Mouse (Mus musculus) left cerebral cortex, postnatal 4 days (tissue): ENCODE measurements around the gene Tomm40. TPM values are rescaled to one million over a fixed set of nuclear protein-coding genes. Genes with fewer than 3 reads are reported as not detected.
A peak's percentile ranks its signal among the peaks of the same experiment; 100 is the strongest.

Experiments
- DNase-seq: peaks from one replicate; pipeline ENCODE4 v3.0.0-alpha.2; 2022
- intact Hi-C: fragments of 180-260 bp; cut with DNase I; formaldehyde crosslinking; loops from one replicate; pipeline ENCODE4 v1.15.1; 2025
- total RNA-seq, 2 experiments: library from RNA; stranded (reverse); gene quantifications; 2 replicates each; pipeline ENCODE4 v1.2.3; 2021

Tomm40 gene
- total RNA-seq, 2 experiments from 2014 or later, result 95.8 to 104 TPM

DNA sequence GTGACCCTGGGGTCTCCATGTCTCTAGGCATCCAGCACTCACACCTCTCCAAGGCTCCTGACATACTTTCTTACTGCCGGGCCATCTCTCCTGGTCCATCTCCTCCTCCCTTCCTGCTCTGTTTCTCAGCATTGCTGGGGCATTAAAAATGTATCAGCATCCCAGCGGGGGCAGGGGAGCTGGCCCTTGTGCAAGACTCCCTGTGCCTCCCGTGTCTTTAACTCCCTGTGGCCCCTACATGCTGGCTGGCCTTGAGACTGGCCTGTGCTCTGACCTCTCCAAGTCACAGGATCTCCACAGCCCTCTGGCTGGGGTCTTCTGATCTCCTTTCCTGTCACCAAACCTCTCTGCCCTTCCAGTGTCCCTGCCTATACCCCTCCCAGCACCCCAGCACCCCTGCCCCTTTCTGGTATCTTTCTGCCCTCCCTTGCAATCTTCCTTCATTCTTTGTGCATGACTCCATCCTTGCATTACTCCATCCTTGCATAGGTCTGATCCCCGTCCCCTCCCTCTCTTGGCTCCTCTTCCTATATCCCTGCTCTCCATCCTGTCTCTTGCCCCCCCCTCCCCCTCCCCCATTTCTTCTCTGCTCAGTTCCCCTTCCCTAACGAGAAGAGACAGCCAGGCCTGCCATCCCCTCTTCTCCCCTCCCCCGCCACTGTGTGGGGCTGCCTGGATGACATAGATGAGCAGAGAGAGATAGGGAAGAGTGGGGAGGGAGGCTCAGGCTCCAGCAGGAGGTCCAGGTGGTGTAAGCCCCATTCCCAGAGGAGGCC is 31.4 kb upstream of the Tomm40 start:
- intact Hi-C loops, result no loop called here
- peak; percentile 23 for DNase-seq

DNA sequence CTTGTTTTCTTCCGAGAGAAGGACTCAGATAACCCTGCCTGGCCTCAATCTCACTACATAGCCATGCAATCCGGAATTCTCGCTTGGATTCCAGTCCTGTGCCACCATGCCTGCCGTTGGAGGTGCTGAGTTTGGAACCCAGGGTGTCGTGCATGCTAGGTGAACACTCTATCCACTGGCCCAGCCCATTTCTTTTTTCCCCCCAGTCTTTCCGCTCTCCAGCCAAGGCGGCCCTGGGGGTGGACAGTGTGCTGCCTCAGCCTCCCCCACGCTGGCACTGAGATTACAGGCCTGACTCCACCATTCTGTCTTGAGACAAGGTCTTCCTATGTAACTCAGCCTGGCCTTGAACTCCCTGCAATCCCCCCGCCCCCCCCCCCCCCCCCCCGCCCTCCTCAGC is 30.7 kb upstream of the Tomm40 start:
- DNase-seq, result no peak
- intact Hi-C loops, result no loop called here

DNA sequence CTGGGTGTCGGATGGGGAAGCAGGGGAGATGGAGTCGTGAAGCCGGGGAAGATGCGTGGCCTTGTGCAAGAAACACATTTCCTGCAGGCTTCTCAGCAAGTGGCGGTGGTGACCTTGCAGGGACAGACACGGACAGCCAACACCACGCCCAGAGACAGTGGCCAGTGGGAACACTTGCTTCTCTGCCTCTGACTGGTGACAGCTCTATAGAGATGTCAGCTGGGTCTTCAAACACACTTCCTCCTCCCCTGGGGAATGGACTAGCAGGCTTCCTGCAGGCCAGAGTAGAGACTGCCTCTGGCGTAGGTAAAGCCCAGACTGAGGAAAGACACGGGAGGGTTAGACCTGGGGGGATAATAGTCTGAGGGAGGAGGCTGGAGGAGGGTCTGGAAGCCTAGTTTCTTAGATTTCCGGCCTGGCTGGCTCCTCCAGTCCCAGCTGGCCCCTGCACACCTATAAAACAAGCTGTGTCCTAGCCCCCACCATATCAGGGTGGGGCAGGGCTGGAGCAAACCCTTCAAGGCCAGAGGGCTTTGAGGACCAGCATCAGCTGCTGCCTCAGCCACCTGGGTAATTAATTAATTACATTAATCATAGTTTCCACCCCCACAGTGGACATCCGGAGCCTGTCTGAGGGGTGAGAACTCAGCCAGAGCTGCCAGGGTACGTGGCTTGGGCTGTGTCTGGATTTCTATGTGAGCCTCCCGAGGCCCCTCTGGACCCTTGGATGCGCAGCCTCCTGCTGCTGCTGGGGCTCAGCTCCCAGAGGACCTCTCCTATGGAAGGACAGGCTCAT is 29.6 kb upstream of the Tomm40 start:
- intact Hi-C loops, result no loop called here
- no peak for DNase-seq

DNA sequence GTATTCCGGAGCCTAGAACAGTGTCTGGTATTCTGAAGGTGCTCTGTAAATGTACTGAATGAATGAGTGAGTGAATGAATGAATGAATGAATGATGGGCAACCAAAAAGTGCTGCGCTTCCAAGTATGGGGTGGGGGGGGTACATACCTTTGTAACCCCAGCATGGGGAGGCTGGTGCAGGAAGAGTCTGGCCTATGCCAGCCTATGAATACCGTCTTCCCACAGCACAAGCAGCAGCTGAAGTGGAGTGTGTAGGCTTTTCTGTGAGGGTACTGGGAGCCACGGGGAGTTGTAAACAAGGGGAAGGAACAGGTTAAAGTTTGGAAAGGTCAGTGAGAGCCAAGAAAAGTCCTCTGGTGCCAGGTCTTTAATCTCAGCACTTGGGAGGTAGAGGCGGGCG is 28.6 kb upstream of the Tomm40 start:
- no peak for DNase-seq
- intact Hi-C loops, result no loop called here

DNA sequence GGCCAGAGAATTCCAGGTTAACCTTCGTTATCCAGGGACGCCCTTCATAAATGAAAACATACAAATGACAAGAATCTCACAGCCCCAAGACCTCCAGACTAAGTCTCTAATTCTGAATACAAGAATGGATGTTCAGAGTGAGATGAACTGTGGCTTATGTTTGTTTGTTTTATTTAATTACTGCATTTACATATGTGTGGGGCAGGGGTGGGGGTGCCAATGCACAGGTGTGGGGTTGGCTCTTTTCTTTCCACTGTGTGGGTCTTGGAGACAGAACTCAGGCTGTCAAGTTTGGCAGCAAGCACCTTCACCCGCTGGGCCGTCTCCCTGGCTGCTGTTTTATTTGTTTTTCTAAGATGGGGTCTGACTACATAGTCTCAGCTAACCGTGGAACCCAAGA is 27.2 kb upstream of the Tomm40 start:
- no peak for DNase-seq
- intact Hi-C loops, result no loop called here

DNA sequence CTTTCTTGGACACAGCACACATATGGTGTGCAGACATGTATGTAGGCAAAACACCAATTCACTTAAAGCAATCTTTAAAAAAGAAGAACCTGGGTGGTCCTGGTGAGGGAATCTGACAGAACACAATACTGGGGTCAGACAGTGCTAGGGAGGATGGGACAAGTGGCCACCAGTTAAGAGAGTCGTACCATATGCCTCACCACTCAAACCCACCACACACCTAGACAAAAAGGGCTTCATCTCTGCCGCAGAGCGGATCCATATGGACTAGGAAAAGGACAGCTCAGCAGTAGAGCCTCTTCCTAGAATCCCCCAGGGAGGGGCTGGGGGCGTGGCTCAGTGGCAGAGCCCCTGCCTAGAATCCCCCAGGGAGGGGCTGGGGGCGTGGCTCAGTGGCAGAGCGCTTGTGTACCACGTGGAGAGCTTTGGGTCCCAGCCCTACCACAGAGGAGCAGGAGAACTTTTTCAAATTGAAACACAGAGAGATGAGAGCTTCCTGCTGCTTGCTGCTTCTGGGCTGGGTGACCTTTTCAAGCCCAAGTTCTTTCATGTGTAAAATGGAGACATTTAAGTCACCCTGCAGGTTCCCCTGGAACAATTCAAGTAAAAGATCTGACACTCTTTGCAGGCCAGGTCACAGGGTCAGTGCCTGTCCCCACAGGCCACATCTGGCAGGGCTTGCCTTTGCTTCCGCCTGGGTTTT is 26.2 kb upstream of the Tomm40 start:
- intact Hi-C loops, result no loop called here
- DNase-seq, result no peak

DNA sequence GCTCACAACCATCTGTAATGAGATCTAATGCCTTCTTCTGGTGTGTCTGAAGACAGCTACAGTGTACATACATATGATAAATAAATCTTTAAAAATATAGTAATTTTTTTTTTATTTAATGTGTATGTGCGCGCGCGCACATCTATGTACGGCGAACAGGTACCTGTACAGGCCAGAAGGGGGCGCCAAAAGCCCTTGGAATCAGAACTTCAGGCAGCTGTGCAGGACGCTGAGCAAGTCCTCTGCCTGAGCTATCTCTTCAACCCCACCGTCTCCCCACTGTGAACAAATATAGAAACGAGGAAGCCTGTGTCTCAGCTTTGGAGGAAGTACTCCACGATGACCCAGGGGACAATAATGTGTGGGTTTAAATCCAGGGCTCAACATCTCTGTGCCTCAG is 25.0 kb upstream of the Tomm40 start:
- intact Hi-C loops, result no loop called here
- no peak for DNase-seq

DNA sequence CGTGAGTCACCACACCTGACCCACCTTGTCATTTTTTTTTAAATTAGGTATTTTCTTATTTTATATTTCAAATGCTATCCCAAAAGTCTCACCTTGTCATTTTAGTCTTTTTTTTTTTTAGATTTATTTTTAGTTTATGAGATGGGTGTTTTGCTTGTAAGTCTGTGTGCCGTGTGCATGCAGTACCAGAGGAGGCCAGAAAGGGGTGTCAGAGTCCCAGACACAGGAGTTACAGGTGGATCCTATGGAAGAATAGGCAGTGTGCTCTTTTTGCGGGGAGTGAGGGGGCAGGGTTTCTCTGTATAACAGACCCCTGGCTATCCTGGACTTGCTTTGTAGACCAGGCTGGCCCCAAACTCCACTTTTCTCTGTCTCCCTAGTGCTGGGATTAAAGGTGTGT is 23.5 kb upstream of the Tomm40 start:
- intact Hi-C loops, result no loop called here

DNA sequence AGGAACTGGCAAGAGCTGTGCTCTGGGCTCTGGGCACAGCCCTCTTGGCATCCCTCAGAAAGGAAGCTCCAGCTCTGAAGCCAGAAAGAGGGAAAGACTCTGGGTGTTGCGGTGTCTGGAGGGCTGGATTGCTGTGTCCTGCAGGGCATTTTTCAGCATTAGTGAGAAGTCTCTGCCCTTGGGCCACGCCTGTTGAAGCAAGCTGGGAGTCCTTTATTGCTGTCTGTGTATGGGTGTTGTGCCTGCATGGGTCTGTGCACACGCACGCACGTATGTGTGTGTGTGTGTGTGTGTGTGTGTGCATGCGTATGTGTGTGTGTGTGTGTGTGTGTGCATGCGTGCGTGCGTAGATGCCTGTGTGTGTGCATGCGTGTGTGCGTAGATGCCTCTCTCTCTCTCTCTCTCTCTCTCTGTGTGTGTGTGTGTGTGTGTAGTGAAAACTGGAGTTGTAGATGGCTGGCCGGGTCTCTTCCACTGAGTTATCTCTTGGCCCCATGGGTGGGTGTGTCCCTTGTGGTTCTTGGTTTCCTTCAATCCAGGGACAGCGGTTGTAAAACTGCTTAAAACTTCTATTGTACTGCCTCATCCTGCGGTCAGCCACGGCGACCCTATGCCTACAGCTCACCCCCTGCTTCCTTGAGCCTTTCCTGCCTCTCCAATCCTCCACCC is 21.3 kb upstream of the Tomm40 start:
- no peak for DNase-seq
- intact Hi-C loops, result no loop called here

More for the DNA sequence above, 23.5 kb upstream of the Tomm40 start:
- DNase-seq, result no peak

DNA sequence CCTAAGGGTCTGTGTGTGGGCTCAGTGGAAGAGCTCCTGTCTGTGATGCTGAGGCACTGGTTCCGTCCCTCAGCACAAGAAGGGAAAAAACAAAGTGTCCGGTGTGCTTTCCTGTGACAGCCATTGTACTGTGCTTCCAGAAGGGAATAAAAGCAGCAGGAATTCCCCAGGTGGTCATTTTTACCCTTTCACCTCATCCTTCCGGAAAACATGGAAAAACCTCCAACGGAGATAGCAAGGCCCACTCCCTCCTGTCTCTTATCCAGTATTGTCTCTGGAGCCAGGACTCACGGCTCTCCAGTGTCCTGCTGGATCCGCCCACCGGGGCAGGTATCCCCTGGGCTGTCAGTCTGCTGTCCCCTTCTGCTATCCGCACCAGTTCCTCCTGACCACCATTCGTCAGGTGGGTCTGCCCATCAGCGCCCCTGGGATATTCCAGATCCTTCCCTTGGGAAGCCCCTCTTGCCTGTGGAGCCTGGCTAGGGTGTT is 19.0 kb upstream of the Tomm40 start:
- intact Hi-C loops, result no loop called here
- no peak for DNase-seq

DNA sequence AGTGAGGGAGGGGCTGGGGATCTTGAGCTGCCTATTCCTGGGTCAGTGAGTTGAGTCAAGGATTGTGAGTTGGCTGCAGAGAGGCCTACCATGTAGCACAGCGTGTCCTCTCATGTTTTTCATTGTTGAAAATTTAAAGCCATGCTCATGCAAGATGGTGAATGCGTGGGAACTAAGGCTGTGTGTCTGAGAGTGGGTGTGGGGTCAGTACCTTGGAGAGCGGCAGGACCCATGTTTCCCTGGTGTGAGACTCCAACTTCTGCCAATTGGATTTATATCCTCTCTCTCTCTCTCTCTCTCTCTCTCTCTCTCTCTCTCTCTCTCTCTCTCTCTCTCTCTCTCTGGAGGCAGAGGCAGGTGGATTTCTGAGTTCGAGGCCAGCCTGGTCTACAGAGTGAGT is 11.3 kb upstream of the Tomm40 start:
- intact Hi-C loops, result no loop called here
- no peak for DNase-seq

DNA sequence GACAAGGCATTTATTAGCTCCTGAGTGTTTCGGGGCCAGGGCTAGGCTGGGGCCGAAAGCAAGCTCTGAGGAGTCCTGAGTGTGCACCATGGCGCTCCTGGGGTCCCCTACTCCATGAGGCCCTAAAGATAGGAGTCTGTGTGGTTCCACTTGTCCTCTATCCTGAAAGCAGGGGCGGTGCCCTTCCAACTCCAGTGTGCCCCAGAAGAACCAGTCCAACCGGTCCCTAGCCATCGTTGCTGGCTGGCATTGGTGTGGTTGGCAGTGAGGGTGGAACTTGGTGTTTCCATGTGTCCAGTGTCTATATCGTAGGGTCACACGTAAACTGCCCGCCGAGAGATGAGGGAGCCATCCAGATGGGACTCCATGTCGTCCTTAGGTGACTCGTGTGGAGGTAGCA is 8.9 kb upstream of the Tomm40 start:
- no peak for DNase-seq
- intact Hi-C loops, result no loop called here

DNA sequence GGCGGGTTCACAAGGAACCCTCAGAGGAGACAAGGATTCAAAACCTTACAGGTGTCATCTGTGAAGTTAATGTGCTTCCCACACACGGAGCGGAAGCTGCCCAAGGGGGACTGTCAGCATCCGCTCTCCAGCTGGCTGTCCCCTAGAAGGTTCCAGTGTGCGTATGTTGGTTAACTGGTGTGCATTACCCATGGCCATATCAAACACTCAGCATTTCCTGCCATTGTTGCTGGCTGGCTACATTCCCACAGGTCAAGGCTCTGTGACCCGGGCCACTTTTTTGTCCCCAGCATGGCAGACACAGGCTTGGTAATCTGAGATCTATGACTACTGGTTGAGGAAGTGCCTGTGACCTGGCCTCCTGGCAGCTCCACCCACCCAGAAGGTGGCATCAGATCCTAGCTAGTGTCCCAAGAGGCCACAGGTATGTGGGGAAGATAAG is 7.5 kb upstream of the Tomm40 start:
- DNase-seq, result no peak
- intact Hi-C loops, result no loop called here

DNA sequence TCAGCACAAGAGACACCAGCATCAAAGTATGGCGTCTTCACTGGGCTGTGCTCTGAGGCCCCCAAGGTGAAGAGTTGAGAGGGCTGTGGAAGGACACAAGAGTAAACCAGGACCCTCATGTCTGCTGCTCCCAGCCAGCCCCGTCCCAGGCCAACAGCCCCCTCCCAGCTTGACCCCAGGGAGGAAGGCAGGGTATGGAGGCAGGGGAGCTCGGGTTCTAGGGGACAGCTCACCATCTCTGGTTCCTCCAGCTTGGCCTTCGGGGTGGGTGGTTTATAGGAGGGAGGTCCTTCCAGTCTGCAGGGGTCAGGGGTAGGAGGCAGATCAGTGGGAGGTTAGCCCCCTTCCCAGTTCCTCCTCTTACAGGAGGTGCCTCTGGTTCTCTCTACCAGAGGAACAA is 4.0 kb upstream of the Tomm40 start:
- DNase-seq, result no peak
- intact Hi-C loops, result no loop called here

DNA sequence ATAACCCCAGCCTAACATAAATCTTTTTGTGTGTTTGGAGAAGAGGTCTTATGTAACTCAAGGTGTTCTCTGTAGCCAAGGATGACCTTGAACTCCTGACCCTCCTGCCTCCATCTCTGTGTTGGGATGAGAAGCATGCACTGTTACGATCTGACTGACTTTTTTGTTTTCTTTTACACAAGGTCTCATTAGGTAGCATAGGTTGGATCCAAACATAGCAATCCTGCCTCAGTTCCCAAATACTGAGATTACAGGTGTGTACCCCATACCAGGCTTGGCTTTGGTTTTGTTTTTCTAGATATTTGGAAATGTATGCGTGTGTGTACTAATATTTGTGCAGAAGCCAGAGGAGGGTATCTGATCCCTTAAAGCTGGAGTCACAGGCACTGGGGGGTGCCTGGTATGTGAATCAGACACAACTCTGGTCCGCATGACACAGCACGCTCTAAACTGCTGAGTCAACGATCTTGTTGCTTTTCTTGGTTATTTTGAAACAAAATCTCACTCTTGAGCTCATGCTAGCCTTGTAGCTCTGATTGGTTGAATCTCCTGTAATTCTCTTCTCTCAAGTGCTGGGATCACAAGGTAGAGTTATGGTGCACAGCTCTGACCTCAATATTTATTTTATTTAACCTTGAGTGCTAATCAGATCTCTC is 3.2 kb upstream of the Tomm40 start:
- intact Hi-C loops, result no loop called here
- DNase-seq, result no peak

DNA sequence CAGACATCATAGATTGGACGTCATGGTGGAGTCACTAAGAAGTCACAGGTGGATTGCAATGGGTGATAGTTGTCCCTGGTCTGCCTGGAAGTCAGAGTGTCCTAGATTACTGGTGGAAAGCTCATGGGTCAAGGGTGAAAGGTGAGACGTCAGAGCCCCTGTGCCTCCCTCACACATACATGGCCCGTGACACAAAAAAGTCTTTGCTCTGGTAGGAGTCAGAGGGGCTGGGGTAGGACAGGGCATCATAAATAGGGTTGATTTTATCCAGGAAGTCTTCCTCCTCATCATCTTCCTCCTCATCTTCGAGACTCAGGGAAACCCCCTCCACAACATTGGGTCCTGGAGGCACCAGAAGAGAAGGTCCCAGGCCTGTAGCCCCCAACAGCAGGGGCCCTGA is 2.1 kb upstream of the Tomm40 start:
- no peak for DNase-seq
- intact Hi-C loops, result no loop called here

DNA sequence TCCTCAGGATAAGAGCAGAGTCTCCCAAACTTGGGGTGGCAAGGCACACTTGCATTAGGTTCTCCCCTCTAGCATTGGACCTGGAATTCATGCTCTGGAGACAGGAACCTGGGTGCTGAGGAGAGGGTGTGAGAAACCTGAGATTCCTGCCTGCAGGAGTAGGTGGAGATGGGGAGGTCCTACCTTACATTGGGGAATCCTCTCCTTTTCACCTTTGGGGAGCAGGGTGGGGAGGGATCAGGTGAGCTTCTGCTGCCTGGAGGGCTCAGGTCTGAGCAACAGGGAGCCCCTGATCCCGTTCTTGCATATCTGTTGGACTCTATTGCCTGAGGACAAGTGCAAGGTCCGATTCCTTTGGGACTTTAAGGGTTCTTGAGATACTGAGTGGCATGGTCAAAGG is 1.6 kb upstream of the Tomm40 start:
- intact Hi-C loops, result no loop called here
- DNase-seq, result no peak

DNA sequence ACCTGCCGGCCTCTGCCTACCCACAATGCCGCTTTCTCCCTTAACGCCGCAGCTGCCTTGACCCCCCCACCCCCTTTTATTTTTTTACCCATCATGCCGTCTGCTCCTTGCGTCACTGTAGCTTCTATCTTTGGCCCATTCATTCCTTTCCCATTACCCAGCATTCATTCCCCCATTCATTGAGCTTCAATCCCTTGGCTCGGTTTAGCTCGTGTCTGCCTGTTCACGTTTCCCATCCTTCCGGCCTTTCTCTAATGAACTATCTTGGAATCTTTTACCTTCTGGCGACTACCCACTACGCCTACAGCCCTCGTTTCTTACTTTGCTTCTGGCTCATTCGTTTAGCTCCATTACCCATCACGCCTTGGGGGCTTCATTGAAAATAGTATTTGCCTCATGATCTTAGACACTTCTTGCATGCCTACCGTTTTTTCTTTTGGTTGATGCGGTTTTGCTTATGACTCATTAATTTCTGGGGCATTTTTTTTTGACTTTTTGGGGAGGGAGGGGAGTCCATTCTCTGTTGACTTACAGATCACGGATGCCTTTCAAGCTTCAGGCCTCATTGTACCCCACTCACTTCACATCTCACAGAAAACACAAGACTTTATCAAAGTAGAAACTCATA is 931 bp upstream of the Tomm40 start:
- intact Hi-C loops, result no loop called here
- no peak for DNase-seq

DNA sequence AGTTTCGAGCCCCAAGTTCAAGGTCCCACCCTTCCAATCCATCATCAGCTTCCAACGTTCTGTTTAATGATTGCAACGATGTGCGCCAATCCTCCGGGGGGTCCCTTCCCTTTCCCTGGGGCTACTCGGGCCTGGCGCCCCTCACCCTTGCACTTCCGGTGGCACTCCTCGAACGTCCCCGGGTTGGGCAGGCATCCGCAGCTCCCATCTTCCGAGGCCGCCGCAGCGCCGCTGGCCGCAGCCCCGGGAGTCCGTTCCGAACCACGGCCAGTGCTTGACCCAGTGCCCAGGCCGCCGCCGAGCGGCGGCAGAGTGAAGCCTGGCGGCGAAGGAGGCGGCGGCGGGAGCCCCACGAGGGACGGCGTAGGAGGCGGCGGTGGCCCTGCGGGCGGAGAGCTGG is 402 bp downstream of the Tomm40 start:
- DNase-seq, result no peak
- intact Hi-C loops, result no loop called here

DNA sequence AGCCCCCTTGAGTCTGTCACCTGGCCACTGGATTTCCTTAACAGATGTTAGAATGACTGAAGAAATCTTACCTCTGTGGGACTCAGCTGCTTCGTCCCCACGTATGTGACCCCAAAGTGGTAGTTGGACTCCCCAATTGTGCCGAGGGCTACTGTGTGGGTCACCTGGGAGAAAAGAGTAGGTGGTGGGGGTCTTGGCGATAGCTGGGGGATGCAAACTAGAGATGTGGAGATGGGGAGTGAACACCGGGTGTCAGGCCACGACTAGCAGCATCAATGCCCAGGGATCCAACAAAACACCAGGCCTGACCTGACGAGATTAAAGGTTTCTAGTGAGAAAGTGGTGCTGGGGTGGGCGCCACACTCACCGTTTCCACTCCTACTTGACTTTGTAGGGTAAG is 1.6 kb downstream of the Tomm40 start:
- no peak for DNase-seq
- intact Hi-C loops, result no loop called here
